Mouse (Mus musculus): ENCODE data around the gene Fignl2. TPM values are rescaled to one million over a fixed set of nuclear protein-coding genes. Genes with fewer than 3 reads are reported as not detected.

Fignl2 gene
- polyA plus RNA-seq, 2 experiments from 2014 or later = not detected

DNA sequence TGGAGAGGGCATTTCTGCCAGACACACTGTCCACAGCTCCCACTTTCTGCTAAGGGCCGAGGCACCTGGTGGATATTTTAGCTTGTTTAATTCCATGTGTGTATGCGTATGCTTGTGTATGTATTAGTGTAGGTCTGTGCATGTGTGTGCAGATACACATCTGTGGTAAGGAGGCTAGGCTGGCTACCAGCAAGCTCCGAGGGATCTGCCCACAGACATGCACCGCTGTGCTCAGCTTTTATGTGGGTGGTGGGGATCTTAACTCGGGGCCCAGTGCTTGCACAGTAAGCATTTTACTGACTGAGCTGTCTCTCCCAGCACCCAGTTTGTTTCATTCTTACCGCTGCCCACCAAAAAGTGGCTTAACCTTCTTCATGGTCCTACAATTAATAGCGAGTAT, 71.1 kb downstream of the Fignl2 start:
- ATAC-seq = no peak

DNA sequence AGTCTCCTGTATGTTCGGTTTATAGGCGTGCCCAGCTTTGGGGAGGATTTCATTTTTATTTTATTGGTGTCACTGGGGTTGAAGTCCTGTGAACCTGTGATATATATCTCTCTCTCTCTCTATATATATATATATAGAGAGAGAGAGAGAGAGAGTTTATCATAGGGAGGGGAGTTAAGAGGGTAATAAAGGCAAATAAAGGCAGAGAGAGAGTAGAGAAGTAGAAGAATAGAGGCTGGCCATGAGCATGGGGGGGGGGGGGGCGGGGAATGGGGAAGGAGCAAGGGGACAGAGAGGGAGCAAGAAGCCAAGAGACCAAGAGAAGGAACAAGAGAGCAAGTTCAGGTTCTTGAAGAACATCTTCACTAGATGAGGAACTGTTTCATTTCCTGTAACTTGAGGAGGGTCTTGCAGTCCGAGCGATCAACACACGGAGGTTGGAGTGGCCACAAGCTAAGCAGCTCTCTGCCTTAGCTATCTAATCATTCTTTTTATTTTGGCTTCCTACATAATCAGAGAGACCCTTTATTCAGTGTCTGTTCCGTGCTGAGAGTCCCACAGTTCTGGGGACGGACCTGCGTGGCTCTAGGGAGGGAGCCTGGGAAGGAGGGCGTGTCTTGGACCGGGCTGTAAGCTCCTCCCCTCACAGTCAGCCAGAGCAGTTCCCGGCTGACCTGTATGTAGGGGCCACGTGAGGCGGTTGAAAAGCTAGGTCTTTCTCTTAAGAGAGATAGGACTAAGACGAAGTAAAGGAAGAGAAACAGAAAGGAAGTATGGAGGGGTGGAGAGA, 71.9 kb downstream of the Fignl2 start:
- ATAC-seq = no peak

DNA sequence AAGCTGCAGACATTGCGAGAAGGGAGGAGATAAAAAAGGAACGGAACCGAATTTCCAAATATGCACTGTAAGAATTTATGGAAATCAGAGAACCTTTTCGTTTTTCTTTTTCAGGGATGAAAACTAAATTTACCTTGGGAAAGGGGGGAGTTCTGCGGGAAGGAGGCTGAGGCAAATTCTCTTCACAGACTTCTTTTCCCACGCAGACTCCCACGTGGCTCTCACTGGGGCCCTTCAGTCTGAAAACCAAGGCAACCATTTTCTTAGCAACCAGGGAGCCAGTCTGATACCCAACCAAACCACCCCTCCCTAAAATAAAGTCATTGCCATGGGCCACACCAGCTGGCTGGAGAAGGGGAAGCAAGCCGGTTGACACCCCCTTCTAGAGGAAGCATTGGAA, 72.7 kb downstream of the Fignl2 start:
- ATAC-seq = no peak

DNA sequence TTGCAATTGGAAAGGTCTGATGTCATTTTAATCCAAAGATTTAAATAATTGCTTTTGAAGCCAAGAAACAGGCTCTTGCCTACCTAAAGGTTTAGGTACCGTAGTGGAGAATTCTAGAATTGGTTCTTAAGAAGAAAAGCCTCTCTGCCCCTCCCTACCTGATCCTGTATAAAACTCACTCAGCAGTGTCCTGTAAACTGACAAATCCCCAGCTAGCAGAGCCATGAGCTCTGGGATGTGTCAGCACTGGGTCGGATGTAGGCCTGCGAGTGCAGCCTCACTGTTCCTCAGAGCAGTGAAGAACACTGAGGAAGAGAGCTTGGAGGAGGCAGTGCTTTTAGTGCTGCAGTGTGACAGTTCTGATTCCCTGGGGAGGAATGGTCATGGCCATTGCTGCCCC, 73.8 kb downstream of the Fignl2 start:
- ATAC-seq = no peak

DNA sequence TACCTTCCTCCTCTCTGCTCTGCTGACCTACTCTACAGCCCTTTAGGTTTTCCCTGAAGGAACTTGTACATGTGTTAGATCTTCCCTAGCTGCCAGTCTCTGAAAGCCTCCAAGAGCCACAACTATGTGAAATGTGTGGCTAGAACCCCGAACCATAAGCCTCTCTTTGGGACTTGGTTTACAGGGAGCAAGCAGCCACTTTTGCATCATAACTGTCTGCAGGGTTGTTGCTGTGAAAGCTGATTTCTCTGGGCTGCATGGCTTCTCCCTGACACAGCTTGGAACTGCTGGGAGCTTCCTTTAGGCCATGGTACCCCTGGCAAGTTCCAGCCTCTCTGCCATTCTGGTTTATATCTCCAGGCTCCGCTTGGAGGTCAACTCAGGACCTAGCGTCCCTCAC, 75.9 kb downstream of the Fignl2 start:
- ATAC-seq = no peak

DNA sequence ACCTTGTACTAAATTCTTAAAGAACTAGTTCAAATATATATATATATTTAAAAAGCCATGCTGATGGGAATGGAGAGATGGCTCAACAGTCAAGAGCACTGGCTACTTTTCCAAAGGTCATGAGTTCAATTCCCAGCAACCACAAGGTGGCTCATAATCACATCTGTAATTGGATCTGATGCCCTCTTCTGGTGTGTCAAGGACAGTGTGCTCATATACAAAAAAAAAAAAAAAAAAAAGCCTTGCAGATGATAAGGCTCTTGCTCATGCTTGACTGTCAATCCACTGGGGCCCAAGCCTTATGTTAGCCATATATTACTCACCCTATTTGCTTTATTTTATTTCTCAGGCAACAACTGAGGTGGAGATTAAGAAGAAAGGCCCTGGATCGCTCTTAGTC, 76.7 kb downstream of the Fignl2 start:
- ATAC-seq = no peak

Other genes with a start within 250 kb of the Fignl2 start
- gene Scn8a, start 208.7 kb downstream of the Fignl2 start, polyA plus RNA-seq (2017; shearing (Covaris generic)) = 1 to 10 TPM in 1 of 2 experiments, under 1 TPM in 1; 0.52 to 2.2 TPM
- gene Gm47841, start 31.2 kb downstream of the Fignl2 start, polyA plus RNA-seq (2017; shearing (Covaris generic)) = not detected
- not detected for gene Ankrd33, start 37.2 kb upstream of the Fignl2 start, polyA plus RNA-seq (2017; shearing (Covaris generic))
- 1 to 10 TPM; 1.6 to 2.7 TPM for gene Acvrl1, start 50.0 kb upstream of the Fignl2 start, polyA plus RNA-seq (2017; shearing (Covaris generic))
- 1 to 10 TPM; 3.5 to 3.6 TPM for gene Acvr1b, start 95.5 kb upstream of the Fignl2 start, polyA plus RNA-seq (2017; shearing (Covaris generic))
- not detected for gene Grasp, start 145.6 kb upstream of the Fignl2 start, polyA plus RNA-seq (2017; shearing (Covaris generic))
- gene Nr4a1, start 175.7 kb upstream of the Fignl2 start, polyA plus RNA-seq (2017; shearing (Covaris generic)) = 10 to 100 TPM; 37.5 to 92.8 TPM
- gene Atg101, start 205.7 kb upstream of the Fignl2 start, polyA plus RNA-seq (2017; shearing (Covaris generic)) = 10 to 100 TPM; 42.8 to 43.6 TPM
- gene 6030408B16Rik, start 214.6 kb upstream of the Fignl2 start, polyA plus RNA-seq (2017; shearing (Covaris generic)) = under 1 TPM in 1 of 2 experiments, not detected in 1; 0.38 TPM